Mouse (Mus musculus) skeletal muscle tissue, adult 2 months (tissue): ENCODE results near the gene Dffa.
A peak's percentile ranks its signal among the peaks of the same experiment; 100 is the strongest.

ENCODE experiments used
- DNase-seq: peaks from one replicate; pipeline ENCODE4 v3.0.0-alpha.2; 2012; ENCODE audit warnings: low read depth, low spot score

Dffa gene

DNA sequence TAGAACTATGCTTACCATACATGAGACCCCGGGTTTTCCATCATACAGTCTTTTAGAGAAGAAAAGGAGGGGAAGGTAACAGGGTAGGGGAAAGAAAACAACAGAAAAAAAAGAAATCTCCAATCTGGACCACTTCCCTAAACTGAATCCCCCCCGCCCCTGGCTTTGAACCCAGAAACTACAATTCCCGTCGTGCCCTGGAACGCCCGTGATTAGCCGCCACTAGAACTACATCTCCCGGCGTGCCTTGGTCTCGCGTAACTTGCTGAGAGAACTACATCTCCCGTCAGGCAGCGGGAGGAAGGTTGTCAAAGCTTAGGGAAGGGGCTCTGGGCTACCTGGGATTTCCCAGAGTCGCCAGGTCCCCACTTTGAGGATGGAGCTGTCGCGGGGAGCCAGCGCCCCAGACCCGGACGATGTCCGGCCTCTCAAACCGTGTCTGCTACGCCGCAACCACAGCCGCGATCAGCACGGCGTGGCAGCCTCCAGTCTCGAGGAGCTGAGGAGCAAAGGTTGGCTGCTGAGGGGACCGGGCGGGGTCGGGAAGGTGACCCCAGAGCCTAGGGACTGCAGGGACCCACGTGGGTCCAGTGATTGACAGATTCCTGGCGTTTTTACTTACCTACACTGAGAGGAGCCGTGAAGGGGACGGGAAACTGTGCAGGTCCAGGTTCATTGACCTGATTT lies at the start of gene Dffa:
TSS of gene Dffa (plus strand) at position 272 of the 687 bp plus-strand sequence.
- DNase-seq, result peak; percentile 75

GRCm38 (mm10) chr4:149055847-149056246 lies 48.1 kb upstream of the Dffa start:
- DNase-seq, result no peak

- no peak for DNase-seq
Measured at GRCm38 (mm10) chr4:149056957-149057356, 47.0 kb upstream of the Dffa start.

DNA sequence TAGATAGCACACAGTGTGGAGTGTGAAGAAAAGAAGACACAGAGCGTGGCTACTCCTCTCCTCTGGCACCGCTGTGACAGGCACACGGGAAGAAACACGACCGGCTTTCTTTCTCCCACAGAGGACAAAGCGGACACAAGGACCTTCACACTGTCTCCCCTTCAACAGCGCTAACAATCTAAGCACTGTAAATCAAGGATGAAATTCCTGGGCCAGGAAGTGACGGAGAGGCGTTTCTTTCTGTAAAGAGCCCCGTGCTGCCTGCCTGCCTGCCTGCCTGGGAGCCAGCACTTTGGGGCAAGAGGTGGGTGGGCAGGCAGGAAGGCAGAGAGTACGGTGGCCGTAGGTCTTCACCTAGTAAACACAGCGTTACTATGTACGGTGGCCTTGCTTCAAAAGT lies 46.5 kb upstream of the Dffa start:
- DNase-seq, result no peak

- no peak for DNase-seq
Measured at GRCm38 (mm10) chr4:149058298-149058697, 45.6 kb upstream of the Dffa start.

- no peak for DNase-seq
Measured at GRCm38 (mm10) chr4:149059713-149060112, 44.2 kb upstream of the Dffa start.

DNA sequence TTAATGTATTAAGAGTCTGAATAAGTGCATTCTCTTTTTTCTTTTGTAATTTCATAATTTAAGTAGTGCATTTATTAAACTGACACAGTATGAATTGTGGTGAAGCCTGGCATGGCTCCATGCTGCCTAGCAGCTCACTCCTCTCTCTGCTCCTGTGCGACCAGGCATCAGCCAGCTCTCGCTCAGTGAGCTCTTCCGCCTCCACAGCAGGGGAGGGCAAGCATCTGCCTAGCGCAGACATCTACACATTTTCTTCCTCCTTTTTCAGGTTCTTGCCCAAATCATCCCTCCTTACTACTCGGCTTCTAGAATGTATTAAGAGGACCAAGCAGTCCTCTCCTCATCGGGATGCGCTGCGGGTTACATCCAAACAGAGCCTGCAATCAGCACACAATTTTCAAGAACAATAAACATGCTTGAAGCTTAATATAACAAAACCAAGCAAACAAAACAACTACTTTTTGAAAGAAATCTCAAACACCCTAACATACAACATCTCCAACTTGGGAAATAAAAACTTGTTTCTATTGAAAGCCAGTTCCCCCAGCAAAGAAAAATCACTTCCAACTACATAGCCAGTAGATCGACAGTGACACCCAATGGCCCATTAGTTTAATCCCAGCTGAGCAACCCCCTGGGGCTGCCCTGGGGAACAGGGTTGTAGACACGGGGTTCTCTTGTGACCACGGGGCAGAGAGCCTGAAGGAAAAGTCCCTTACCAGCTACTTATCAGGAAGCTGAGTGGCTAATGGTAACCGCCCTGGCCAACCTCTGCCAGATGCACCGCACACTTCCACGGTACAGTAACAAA lies 43.1 kb upstream of the Dffa start:
- DNase-seq, result no peak

GRCm38 (mm10) chr4:149061432-149061718 lies 42.6 kb upstream of the Dffa start:
- DNase-seq, result no peak

DNA sequence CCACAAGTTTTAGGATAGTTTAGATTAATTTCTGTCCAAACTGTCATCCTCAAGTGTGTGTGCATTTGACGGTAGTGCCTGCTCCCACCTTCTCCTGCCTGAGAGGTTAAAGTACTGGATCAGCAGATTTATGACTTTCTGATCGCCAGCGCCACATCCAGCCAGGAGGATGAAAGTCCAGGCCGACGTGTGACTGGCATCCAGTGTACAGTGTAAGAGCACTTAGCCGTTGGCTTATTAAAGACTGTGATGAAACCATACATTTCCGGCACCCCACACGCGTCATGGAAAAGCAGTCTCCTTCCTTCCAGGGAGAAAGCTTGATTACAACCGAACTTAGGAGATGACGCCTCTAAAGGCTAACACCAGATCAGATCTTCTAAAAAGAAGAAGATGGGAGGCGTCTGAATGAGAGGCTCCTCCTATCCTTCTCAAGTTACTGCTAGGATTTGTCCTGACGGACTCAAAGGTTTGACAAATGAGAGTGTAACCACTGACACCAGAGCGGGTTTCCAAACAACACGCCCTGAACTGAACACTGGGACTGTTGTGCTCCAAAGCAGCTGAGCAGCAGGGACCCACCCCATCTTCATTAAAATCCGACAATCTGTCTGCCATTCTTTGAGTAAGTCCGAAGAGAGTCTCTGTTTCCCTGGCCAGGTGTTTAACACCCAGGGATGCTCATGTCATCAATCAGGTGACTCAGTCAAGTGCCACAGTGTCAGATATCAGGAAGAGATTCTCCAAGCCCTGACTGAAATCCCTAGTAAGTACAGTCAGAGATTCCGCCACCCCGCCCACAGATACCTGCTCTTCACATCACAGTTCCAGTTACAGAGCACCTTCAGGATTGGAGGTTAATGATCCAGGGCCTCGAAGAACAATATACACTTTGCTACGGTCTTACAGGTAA lies 41.3 kb upstream of the Dffa start:
- DNase-seq, result no peak

DNA sequence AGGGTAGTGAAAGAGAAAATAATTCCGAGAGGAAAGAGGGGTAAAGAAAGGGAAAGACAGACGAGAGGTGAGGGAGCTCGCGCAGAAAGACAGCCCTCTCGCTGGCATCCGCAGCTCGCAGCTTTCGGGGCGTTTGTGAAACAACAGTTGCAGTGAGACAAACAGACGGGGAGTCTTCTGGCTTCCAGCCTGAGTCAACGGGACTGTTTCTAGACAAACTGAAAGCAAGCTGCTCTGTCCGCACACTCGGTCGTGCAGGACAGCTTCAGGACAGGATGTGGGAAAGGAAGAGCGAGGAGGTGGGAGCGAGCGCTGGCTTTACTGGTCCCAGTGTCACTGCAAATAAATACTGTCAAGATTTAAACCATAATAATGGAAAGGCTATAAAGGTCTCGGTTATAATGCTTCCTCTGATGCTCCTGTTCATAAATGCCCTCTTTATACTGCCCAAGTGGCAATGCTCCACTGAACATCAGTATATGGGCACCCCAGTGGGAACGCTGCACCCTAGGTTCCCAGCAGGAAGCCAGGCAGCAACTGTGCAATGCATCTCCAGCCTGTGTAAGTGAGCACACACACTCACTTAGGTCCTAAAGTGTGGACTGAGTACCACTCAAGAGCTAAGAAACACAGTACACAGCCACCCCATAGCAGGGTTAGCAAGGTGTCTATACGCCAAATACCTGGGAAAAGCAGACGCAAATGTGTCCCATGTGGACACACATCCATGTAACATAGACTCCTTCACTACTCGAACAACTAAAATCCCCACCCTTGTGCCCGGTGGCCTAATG lies 39.7 kb upstream of the Dffa start:
- DNase-seq, result no peak

GRCm38 (mm10) chr4:149066672-149067551 lies 37.0 kb upstream of the Dffa start:
- peak; percentile 34 for DNase-seq

GRCm38 (mm10) chr4:149075073-149075472 lies 28.9 kb upstream of the Dffa start:
- DNase-seq, result no peak

DNA sequence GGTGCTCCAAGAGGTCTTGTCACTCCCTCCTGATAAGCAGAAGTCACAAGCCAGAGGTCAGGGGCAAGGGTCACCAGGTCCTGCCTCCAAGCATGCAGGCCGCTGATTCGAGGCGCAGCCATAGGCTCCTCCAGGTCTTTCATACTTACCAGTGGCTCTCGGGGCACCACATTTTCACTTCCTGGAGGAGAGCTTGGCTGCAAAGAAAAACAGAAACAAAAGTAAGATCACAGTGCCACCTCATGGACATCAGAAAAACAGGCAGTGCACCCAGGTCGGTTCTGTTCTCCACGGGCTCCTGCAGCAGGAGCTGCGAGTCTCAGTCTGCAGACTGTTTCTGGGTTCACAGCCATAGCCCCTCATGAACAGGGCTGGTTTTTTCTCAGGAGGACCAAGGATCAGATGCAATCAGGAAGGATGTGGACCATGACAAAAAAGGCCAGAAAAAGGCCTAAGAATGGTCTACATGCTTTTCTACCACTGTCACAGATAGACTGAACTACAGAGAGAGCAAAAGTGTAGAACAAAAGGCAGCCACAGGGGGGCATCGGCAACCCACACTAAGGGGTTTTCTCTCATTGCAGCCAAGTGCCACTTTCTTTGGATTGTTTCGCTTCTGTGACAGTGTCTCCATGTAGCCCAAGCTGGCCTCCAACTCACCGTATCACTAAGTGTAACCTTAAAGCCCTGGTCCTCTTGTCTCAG lies 27.9 kb upstream of the Dffa start:
- DNase-seq, result peak; percentile 35

GRCm38 (mm10) chr4:149078261-149078660 lies 25.7 kb upstream of the Dffa start:
- DNase-seq, result no peak

- DNase-seq, result no peak
Measured at GRCm38 (mm10) chr4:149079629-149080028, 24.3 kb upstream of the Dffa start.

DNA sequence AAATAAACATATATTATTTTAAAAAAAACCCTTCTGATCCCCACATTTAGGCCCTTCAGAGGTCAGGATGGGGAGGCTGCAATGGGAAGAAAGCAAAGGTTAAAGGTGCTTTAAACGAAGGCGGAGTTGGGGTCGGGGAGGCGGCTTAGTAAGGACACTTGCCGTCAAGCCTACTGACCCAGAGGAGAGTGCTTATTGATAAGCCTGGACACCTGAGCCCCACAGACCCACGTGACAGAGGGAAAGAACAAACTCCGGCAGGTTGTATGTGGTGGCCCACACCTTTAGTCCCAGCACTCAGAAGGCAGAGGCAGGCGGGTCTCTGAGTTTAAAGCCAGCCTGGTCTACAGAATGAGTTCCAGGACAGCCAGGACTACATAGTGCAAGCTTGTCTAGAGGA lies 23.8 kb upstream of the Dffa start:
- DNase-seq, result no peak

DNA sequence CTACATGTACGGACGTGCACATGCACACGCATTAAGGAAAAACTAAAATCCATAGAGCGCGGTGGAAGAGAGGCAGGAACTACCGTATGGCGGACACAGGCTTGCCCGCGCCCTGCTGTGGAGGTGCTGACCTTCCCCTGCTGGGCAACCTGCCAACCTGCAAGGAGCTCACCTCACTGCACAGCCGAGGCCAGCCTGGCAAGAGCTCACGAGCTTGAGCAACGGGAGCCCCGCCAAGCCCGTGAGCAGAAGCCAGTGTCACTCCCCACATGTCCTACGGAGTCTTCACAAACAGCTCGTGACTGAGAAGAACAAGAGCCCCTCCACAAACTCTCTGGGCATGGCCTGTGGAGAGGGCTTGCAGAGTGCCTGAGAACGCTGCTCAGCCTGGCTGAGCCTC lies 22.4 kb upstream of the Dffa start:
- peak; percentile 66 for DNase-seq

DNA sequence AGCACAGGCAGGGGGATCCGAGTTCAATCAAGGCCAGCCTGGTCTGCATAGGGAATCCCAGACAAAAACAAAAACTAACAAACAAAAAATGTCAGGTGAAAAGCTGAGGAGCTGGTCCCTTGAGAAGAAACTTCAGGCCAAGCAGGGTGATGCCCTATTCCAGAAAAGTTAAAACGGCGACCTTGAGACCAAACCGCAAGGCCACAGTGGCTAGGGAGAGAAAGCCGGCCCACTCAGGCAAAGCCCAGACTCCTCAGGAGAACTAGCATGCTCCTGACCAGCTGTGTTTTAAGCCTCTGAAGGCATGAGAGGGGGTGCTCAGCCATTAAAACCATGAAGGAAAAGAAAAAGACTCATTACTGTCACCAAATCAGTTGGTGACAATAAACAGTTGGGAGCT lies 18.6 kb upstream of the Dffa start:
- DNase-seq, result no peak

GRCm38 (mm10) chr4:149091364-149091763 lies 12.6 kb upstream of the Dffa start:
- no peak for DNase-seq

GRCm38 (mm10) chr4:149097956-149098355 lies 6.0 kb upstream of the Dffa start:
- DNase-seq, result no peak
